Mouse (Mus musculus) testis, adult 2 months (tissue): ENCODE measurements around the gene 2010300C02Rik.

Source experiments
- CTCF ChIP-seq: fragments of 200-500 bp; IDR thresholded peaks from 2 replicates; pipeline ENCODE4 v1.5.1; 2012; ENCODE audit warnings: low read depth, mild to moderate bottlenecking, inconsistent platforms, low read length, moderate library complexity; ENCODE audit not compliant: control insufficient read depth, insufficient read depth, insufficient replicate concordance
- POLR2A ChIP-seq: fragments of 200-500 bp; IDR thresholded peaks from 2 replicates; pipeline ENCODE4 v1.6.1; 2012; ENCODE audit warnings: low read depth, mild to moderate bottlenecking, inconsistent platforms, low read length, moderate library complexity; ENCODE audit not compliant: control insufficient read depth

- TF ChIP-seq CTCF (no peak), POLR2A (no peak)
Observed at GRCm38 (mm10) chr1:37691179-37691578, 28.7 kb downstream of the 2010300C02Rik start.
